Mouse (Mus musculus): ENCODE data around the gene Myh11.

DNA sequence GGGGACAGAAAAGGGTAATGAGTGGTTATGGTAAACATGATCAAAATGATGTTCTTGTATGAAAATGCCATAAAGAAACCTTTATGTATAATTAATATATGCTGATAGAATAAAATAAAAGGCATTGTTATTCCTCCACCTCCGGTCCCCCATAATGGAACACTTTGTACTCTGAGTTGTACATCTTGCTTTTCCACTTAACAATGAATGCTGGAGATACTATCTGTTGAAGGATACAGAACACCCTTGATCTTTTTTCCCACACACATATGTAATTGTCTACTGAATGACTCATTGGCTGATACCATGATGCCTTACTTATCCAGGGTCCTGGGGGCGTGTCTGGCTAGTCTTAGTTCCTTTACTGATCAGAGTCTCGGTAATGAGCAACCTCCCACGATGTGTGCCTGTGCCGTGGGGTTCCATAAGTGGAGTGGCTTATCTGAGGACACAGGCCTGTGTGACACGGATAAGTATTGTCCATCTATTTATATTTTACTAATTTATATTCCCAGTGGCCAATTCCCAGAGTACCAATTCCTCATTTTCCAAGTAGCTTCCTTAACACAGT, 110.9 kb downstream of the Myh11 start:
- TF ChIP-seq GATA1 (IDR thresholded peaks at IDR 0.05; ENCODE audit: borderline replicate concordance, low read length) (no peak), FLI1 (IDR thresholded peaks at IDR 0.05; ENCODE audit: low read length) (no peak)
